Mouse (Mus musculus) lung, postnatal 14 days (tissue): ENCODE results near the gene Mcts2.
A peak's percentile ranks its signal among the peaks of the same experiment; 100 is the strongest.

Source experiments
- DNase-seq: peaks from one replicate; pipeline ENCODE4 v3.0.0; 2021

The Mcts2 gene

GRCm38 (mm10) chr2:152691564-152692217 is 4.9 kb downstream of the Mcts2 start:
- DNase-seq: peak; percentile 56

- DNase-seq: peak; percentile 72
These were observed 6.4 kb downstream of the Mcts2 start for GRCm38 (mm10) chr2:152693233-152693632.

- no peak for DNase-seq
These were observed 6.9 kb downstream of the Mcts2 start for GRCm38 (mm10) chr2:152693735-152694134.

- DNase-seq: peak; percentile 72
These were observed 7.9 kb downstream of the Mcts2 start for GRCm38 (mm10) chr2:152694708-152695107.

GRCm38 (mm10) chr2:152696016-152696415 is 9.2 kb downstream of the Mcts2 start:
- DNase-seq: no peak

GRCm38 (mm10) chr2:152696476-152697164 is 9.8 kb downstream of the Mcts2 start:
- peak; percentile 96 for DNase-seq

GRCm38 (mm10) chr2:152700138-152700537 is 13.3 kb downstream of the Mcts2 start:
- no peak for DNase-seq

- no peak for DNase-seq
These were observed 13.9 kb downstream of the Mcts2 start for GRCm38 (mm10) chr2:152700725-152701124.

GRCm38 (mm10) chr2:152703596-152704255 is 16.9 kb downstream of the Mcts2 start:
- DNase-seq: no peak

GRCm38 (mm10) chr2:152704256-152704605 is 17.4 kb downstream of the Mcts2 start:
- no peak for DNase-seq

- no peak for DNase-seq
These were observed 18.1 kb downstream of the Mcts2 start for GRCm38 (mm10) chr2:152704811-152705370.

GRCm38 (mm10) chr2:152705993-152706571 is 19.2 kb downstream of the Mcts2 start:
- peak; percentile 84 for DNase-seq

GRCm38 (mm10) chr2:152707186-152707585 is 20.4 kb downstream of the Mcts2 start:
- DNase-seq: no peak

GRCm38 (mm10) chr2:152707627-152708026 is 20.8 kb downstream of the Mcts2 start:
- peak; percentile 93 for DNase-seq

GRCm38 (mm10) chr2:152709066-152709465 is 22.2 kb downstream of the Mcts2 start:
- no peak for DNase-seq

GRCm38 (mm10) chr2:152716241-152716772 is 29.5 kb downstream of the Mcts2 start:
- no peak for DNase-seq

GRCm38 (mm10) chr2:152717652-152718051 is 30.8 kb downstream of the Mcts2 start:
- no peak for DNase-seq

GRCm38 (mm10) chr2:152718076-152718475 is 31.2 kb downstream of the Mcts2 start:
- no peak for DNase-seq

GRCm38 (mm10) chr2:152723651-152724331 is 37.0 kb downstream of the Mcts2 start:
- peak; percentile 69 for DNase-seq

- DNase-seq: no peak
These were observed 37.5 kb downstream of the Mcts2 start for GRCm38 (mm10) chr2:152724332-152724723.

- DNase-seq: no peak
These were observed 38.4 kb downstream of the Mcts2 start for GRCm38 (mm10) chr2:152725178-152725750.

- no peak for DNase-seq
These were observed 39.4 kb downstream of the Mcts2 start for GRCm38 (mm10) chr2:152726213-152726612.
